Comparison of ENCODE assay signal across 8 mouse cellular contexts in the genomic region with DNA sequence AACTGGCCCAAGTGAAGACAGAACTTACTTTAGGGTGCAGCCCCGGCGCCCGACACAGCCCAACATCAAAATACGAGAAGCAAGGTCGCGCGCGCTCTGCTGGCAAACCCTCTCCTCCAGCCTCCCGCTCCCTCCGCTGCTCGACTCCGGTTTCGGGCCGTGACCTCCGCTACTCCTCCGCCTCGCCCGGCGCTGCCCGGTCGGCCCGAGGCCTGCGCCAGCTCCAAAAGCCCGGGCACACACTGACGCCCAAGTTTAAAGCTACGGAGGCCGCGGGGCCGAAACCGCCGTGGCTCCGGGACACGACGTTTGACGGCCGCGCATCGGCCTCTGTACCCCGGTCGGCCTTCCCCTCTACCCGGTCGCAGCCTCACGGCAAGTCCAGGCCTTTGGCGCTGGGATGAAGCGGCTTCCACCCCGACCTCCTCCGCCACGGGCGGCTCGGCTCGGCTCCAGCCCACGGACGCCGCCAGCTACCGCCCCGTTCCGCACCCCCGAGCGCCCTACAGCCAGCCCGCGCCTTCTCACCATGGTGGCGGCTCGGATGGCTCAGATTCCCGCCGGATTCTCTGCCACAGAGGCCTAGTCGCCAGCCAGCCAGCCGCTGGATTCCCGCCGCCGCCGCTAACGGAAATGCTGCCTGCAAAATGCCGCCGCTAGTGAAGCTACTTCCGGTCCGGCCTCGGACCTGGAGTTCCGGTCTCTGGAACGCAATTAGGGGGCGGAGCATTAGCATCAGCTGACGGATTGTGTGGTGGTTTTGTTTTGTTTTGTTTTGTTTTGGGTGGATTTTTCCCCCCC. TPM values are rescaled to one million over a fixed set of nuclear protein-coding genes. Genes with fewer than 3 reads are reported as not detected.
DNase-seq lines count a peak whose midpoint lies in the region; ATAC-seq and TF ChIP-seq lines count a peak whose summit lies in the region.

A gene (minus strand): TSS at position 698 of the 801 bp plus-strand sequence.

- peak within 1 kb of the TSS; percentile 94 for H3K4me3 ChIP-seq in G1E (ENCODE audit: low read depth, low read length)
- H3K4me3 ChIP-seq in forebrain, postnatal 0 days (ENCODE audit: low read depth, low read length) = peak within 1 kb of the TSS; percentile 95
- peak within 1 kb of the TSS; percentile 80 for H3K4me3 ChIP-seq in lung, embryonic 15.5 days

- ATAC-seq in G1E (ENCODE audit: extremely low read depth, insufficient number of reproducible peaks, low FRiP score, poor library complexity, severe bottlenecking) = peak; percentile 79
- ATAC-seq in forebrain, postnatal 0 days = peak; percentile 95
- peak; percentile 91 for ATAC-seq in lung, embryonic 15.5 days (ENCODE audit: borderline replicate concordance, extremely low read depth, low FRiP score, low TSS enrichment)

- DNase-seq in G1E (ENCODE audit: low spot score) = peak; percentile 74
- peak; percentile 90 to 91 for DNase-seq in cerebellum, adult 18-20 months
- DNase-seq in forebrain, postnatal 0 days = peak; percentile 94
- peak; percentile 92 for DNase-seq in heart, postnatal 4 days
- DNase-seq in layer of hippocampus, adult 8-10 months (ENCODE audit: low spot score in 2 of 2) = peak; percentile 80 to 88
- peak; percentile 81 for DNase-seq in ovary, adult 18-20 months (ENCODE audit: low spot score)
- peak; percentile 83 for DNase-seq in thymus, postnatal 0 days (ENCODE audit: low spot score)

- peaks cover 34% of the 10 kb centered on the region for H3K36me3 ChIP-seq in G1E (replicated peaks)
- peaks cover 24% of the 10 kb centered on the region for H3K36me3 ChIP-seq in forebrain, postnatal 0 days (ENCODE audit: insufficient read depth)
- peaks cover 32% of the 10 kb centered on the region for H3K36me3 ChIP-seq in lung, embryonic 15.5 days

- 2% methylated on average over 81 of the region's 81 CpGs for WGBS in forebrain, postnatal 0 days
- under 1% methylated on average over 81 of the region's 81 CpGs for WGBS in lung, embryonic 15.5 days

- no peaks in the 10 kb centered on the region for H3K9me3 ChIP-seq in G1E (replicated peaks)
- no peaks in the 10 kb centered on the region for H3K9me3 ChIP-seq in forebrain, postnatal 0 days (ENCODE audit: low read length)
- H3K9me3 ChIP-seq in lung, embryonic 15.5 days = no peaks in the 10 kb centered on the region

- no peak for TF ChIP-seq CTCF in G1E (IDR thresholded peaks at IDR 0.05; ENCODE audit: low read depth, low read length)
- peak; percentile 14; the same call in 1 of the 2 replicates for TF ChIP-seq CTCF in forebrain, postnatal 0 days (IDR thresholded peaks at IDR 0.05; ENCODE audit: low read depth)

- peaks cover 4% of the 10 kb centered on the region for H3K27me3 ChIP-seq in G1E (ENCODE audit: insufficient read depth, low read length)
- no peaks in the 10 kb centered on the region for H3K27me3 ChIP-seq in forebrain, postnatal 0 days (ENCODE audit: insufficient read depth, low read length)
- no peaks in the 10 kb centered on the region for H3K27me3 ChIP-seq in lung, embryonic 15.5 days

- H3K4me2 ChIP-seq in forebrain, postnatal 0 days (ENCODE audit: low read depth) = peak within 1 kb of the TSS; percentile 69
- peak within 1 kb of the TSS; percentile 66 for H3K4me2 ChIP-seq in lung, embryonic 15.5 days

- H3K27ac ChIP-seq in forebrain, postnatal 0 days (ENCODE audit: low read depth, low read length) = peak within 1 kb of the TSS; percentile 96
- H3K27ac ChIP-seq in lung, embryonic 15.5 days = peak within 1 kb of the TSS; percentile 87

- H3K9ac ChIP-seq in forebrain, postnatal 0 days = peak within 1 kb of the TSS; percentile 99
- H3K9ac ChIP-seq in lung, embryonic 15.5 days = peak within 1 kb of the TSS; percentile 99

- H3K4me1 ChIP-seq in G1E (ENCODE audit: insufficient read depth, low read depth, low read length) = peaks cover 32% of the 10 kb centered on the region
- peaks cover 10% of the 10 kb centered on the region for H3K4me1 ChIP-seq in forebrain, postnatal 0 days (ENCODE audit: insufficient read depth)
- peaks cover 16% of the 10 kb centered on the region for H3K4me1 ChIP-seq in lung, embryonic 15.5 days

RNA-seq across cellular contexts. Expression of the gene that starts here (rescaled TPM):
- total RNA-seq in G1E (2014; fragmentation: Nextera tagmentation) (112 and 115 TPM in 2 replicates), G1E (2017) (252 and 274 TPM in 2 replicates)
- 650 and 707 TPM in 2 replicates for polyA plus RNA-seq in G1E (2012)
- total RNA-seq in forebrain, postnatal 0 days (2014; rRNA removed) = 306 TPM in 2 replicates
- polyA plus RNA-seq in forebrain, postnatal 0 days (2015; fragmentation: Nextera tagmentation; extraction: Ambion mirVana) = 334 and 388 TPM in 2 replicates
- total RNA-seq in heart, postnatal 4 days (2021) = 100 to 1,000 TPM; 221 to 229 TPM
- 100 to 1,000 TPM; 103 to 110 (median 105) TPM for total RNA-seq in layer of hippocampus, adult 8-10 months (2022)
- 670 and 673 TPM in 2 replicates for polyA plus RNA-seq in lung, embryonic 15.5 days (2015; fragmentation: Nextera tagmentation; extraction: Ambion mirVana)
- polyA plus RNA-seq in thymus, postnatal 0 days (2015; fragmentation: Nextera tagmentation; extraction: Ambion mirVana) = 686 and 699 TPM in 2 replicates

Comparison
In these comparisons a context has a peak if more than half of its experiments do, and no peak if none do; other contexts are left out.
1. Peak in every context shown above with its lines: DNase-seq, ATAC-seq, H3K4me3 ChIP-seq and H3K27ac ChIP-seq.